Mouse (Mus musculus) midbrain, embryonic 15.5 days (tissue): Measurements from ENCODE around the gene Gpr174. TPM values are rescaled to one million over a fixed set of nuclear protein-coding genes. Genes with fewer than 3 reads are reported as not detected.
"Not testable (repeated sequence)": the region's sequence is repeated elsewhere in the genome, so short reads cannot be mapped to it uniquely, and the experiment has no call there.

ENCODE experiments used
- ATAC-seq: fragments of 200-750 bp; cut with Nextera tagmentation; replicated peaks from 2 replicates; pipeline ENCODE4 v1.8.0; 2017; ENCODE audit warnings: moderate TSS enrichment
- H3K27ac ChIP-seq: fragments of 300-500 bp; sonication (generic); 2 replicates; pipeline ENCODE4 v1.5.1; 2015; ENCODE audit warnings: mild to moderate bottlenecking, inconsistent platforms
- H3K27me3 ChIP-seq: fragments of 300-500 bp; sonication (generic); replicated peaks from 2 replicates; pipeline ENCODE4 v1.6.1; 2015; ENCODE audit warnings: inconsistent platforms
- H3K36me3 ChIP-seq: fragments of 300-500 bp; sonication (generic); replicated peaks from 2 replicates; pipeline ENCODE4 v1.6.1; 2015; ENCODE audit warnings: inconsistent platforms
- H3K4me1 ChIP-seq: fragments of 300-500 bp; sonication (generic); 2 replicates; pipeline ENCODE4 v1.6.1; 2015; ENCODE audit warnings: inconsistent platforms
- H3K4me2 ChIP-seq: fragments of 300-500 bp; sonication (generic); 2 replicates; pipeline ENCODE4 v1.6.1; 2015; ENCODE audit warnings: inconsistent platforms, mild to moderate bottlenecking, moderate library complexity
- H3K4me3 ChIP-seq: fragments of 300-500 bp; sonication (generic); 2 replicates; pipeline ENCODE4 v1.5.1; 2015; ENCODE audit warnings: mild to moderate bottlenecking, inconsistent platforms
- H3K9ac ChIP-seq: fragments of 300-500 bp; sonication (generic); 2 replicates; pipeline ENCODE4 v1.6.1; 2015; ENCODE audit warnings: mild to moderate bottlenecking, inconsistent platforms
- H3K9me3 ChIP-seq: fragments of 300-500 bp; sonication (generic); 2 replicates; pipeline ENCODE4 v1.6.1; 2016; ENCODE audit warnings: inconsistent platforms
- WGBS: fragments of 180-500 bp; shearing (Covaris S2); methylation state at CpG from one replicate; pipeline ENCODE4 v1.1.7; 2015; ENCODE audit warnings: mixed read lengths; 5-methylcytosine and 5-hydroxymethylcytosine counted together
- polyA plus RNA-seq: library from polyadenylated mRNA; unstranded; fragments of >200 nt; fragmentation: Nextera tagmentation; extraction: Ambion mirVana; gene quantifications from 2 replicates; pipeline ENCODE4 v1.2.1, GENCODE M21; 2015

Gene Gpr174
- polyA plus RNA-seq = 0.14 TPM in 1 of 2 replicates, not detected in the other

DNA sequence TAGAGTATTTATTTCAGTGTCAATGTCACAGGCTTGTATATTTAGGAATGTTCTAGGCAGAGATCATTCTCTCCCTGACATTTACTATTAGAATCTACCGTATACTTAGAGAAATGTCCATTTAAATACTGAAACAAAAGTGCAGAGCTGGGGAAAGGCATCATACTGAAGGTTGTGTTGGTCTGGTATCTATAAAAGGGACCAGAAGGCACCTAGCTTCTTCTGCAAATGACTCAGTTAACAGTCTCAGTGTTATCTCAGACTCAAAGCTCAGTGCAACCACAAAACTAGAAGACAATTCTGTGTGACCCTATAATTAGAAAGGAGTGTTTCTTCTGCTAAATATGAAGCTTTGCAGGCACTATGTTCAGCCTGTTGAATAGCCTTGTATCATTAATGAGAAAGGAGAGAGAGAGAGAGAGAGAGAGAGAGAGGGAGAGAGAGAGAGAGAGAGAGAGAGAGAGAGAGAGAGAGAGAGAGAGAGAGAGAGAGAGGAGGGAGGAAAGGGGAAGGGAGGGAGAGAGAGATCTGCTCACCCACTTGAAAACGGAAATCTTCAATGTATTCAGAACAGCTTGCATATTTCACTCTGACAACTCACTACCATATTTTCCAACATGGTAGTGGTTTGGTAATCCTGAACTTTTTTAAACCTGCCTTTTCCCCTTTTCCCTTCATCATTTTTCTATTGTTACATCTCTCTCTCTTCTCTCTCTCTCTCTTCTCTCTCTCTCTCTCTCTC lies at the start of gene Gpr174:
TSS of gene Gpr174 (plus strand) at position 393 of the 742 bp plus-strand sequence.
- Histone ChIP-seq H3K27ac (no peak within 1 kb of the TSS), H3K9ac (no peak within 1 kb of the TSS), H3K36me3 (no peaks in the 10 kb centered on the region), H3K27me3 (no peaks in the 10 kb centered on the region), H3K9me3 (no peaks in the 10 kb centered on the region), H3K4me1 (no peaks in the 10 kb centered on the region), H3K4me2 (no peak within 1 kb of the TSS), H3K4me3 (no peak within 1 kb of the TSS)
- 80% methylated on average over 2 of the region's 2 CpGs for WGBS
- ATAC-seq = no peak

DNA sequence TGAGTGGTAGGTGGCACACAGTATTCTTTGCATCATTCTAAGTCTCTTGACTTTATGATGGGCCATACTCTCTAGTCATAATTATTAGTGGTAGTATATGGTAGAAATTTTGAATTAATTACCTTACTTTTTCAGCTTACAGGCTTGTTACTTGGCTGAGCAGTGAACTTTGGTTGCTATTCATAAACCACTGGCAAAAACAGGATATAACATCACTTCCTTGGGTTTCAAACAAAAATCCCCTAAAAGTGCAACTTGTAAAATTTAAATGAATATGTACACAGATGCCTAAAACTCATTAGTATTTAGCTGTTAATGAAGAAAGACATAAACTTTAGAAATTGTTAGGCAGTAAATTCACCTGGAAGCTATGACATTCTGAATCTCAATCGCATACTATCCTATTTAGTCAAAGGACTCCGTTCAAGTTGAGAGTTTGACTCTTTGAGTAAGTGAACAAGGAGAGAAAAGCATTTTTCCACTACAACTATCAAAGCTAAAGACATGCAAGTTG lies 38.0 kb upstream of the Gpr174 start:
- Histone ChIP-seq H3K27ac (no peak overlapping the region), H3K27me3 (no peaks in the 10 kb centered on the region), H3K9me3 (no peaks in the 10 kb centered on the region), H3K36me3 (no peaks in the 10 kb centered on the region), H3K9ac (no peak overlapping the region), H3K4me1 (no peaks in the 10 kb centered on the region), H3K4me2 (no peak overlapping the region), H3K4me3 (no peak overlapping the region)
- no peak for ATAC-seq
- 86% methylated on average over 2 of the region's 2 CpGs for WGBS

DNA sequence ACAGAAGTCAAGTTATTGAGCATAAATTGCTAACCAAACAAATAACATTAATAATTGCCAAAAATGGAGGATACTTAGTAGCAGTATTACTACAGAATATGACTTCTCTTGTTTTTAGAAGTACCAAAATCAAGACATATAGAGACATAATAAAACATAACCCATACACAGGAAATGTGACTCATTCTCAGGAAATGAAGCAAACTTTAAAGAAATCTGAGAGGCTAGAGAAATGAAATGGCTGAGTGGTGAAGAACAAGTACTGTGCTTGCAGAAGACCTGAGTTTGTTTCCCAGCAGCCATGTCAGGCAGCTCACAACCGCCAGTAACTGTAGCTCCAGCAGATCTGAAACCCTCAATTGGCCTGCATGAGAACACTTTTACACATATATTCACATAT lies 30.8 kb upstream of the Gpr174 start:
- no peak overlapping the region for H3K9ac ChIP-seq
- no peak overlapping the region for H3K4me2 ChIP-seq
- ATAC-seq = no peak
- H3K4me1 ChIP-seq = no peaks in the 10 kb centered on the region
- WGBS = 52% methylated on average over 1 of the region's 1 CpGs
- no peak overlapping the region for H3K27ac ChIP-seq
- H3K27me3 ChIP-seq = no peaks in the 10 kb centered on the region
- no peaks in the 10 kb centered on the region for H3K36me3 ChIP-seq
- no peak overlapping the region for H3K4me3 ChIP-seq
- no peaks in the 10 kb centered on the region for H3K9me3 ChIP-seq

DNA sequence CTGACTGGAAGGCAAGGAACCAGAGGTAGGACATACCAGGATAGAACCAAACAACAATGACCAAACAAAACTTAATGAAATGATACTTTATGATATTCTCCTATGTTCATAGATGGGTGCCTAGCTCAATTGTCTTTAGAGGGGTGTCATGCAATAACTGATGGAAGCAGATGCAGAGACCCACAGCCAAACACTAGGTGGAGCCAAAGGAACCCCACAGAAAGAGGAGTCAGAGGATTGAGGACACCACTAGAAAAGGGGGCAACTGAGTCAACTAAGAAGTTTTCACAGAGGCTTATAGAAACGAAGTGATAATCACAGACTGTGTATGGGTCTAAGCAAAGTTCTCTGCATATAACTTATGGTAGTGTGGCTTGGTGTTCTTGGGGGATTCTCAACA lies 24.5 kb upstream of the Gpr174 start:
- WGBS = 48% methylated on average over 1 of the region's 1 CpGs
- Histone ChIP-seq H3K27me3 (no peaks in the 10 kb centered on the region), H3K4me3 (no peak overlapping the region), H3K36me3 (no peaks in the 10 kb centered on the region), H3K27ac (no peak overlapping the region), H3K4me1 (no peaks in the 10 kb centered on the region), H3K9ac (no peak overlapping the region), H3K4me2 (no peak overlapping the region), H3K9me3 (no peaks in the 10 kb centered on the region)
- no peak for ATAC-seq

DNA sequence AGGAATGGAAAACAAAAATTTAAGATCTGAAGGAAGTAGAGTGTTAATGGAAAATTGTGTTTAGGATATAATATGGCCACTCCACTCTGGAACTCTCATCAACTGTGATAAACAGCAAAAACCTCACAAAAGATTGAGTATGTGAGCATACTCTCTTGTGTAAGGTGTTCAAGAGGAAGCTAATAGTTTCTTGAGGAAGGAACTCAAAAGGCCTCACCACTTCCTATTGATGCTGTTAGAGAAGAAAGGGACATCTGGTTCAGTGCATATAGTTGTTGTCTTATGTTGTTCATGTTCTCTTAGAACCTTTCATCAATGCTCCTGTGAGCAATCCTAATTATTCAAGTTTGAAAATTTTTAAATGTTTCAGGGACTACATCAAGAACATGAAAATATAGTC lies 21.0 kb upstream of the Gpr174 start:
- Histone ChIP-seq H3K4me2 (no peak overlapping the region), H3K36me3 (no peaks in the 10 kb centered on the region), H3K4me1 (no peaks in the 10 kb centered on the region), H3K9ac (no peak overlapping the region), H3K9me3 (no peaks in the 10 kb centered on the region), H3K4me3 (no peak overlapping the region), H3K27ac (no peak overlapping the region), H3K27me3 (no peaks in the 10 kb centered on the region)
- no peak for ATAC-seq

DNA sequence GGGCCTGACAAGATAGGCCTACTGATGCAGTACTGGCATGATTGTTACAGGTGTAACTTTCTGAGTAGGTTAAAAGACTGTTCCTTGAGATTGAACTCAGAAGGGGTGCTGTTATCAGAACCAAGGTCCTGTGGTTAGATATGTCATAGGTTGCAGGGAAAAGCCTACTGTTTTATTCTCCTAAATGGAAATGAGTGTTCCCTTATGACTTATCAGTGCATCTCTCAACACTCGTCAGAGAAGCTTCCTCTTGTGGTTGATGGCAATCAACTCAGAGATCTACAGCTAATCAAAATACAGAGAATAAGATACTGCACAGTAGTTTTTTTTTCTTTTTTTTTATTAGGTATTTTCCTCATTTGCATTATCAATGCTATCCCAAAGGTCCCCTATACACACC lies 19.2 kb upstream of the Gpr174 start:
- Histone ChIP-seq H3K9ac (no peak overlapping the region), H3K9me3 (no peaks in the 10 kb centered on the region), H3K36me3 (no peaks in the 10 kb centered on the region), H3K4me3 (no peak overlapping the region), H3K4me1 (no peaks in the 10 kb centered on the region), H3K27ac (no peak overlapping the region), H3K4me2 (no peak overlapping the region), H3K27me3 (no peaks in the 10 kb centered on the region)
- 89% methylated on average over 1 of the region's 1 CpGs for WGBS
- no peak for ATAC-seq

DNA sequence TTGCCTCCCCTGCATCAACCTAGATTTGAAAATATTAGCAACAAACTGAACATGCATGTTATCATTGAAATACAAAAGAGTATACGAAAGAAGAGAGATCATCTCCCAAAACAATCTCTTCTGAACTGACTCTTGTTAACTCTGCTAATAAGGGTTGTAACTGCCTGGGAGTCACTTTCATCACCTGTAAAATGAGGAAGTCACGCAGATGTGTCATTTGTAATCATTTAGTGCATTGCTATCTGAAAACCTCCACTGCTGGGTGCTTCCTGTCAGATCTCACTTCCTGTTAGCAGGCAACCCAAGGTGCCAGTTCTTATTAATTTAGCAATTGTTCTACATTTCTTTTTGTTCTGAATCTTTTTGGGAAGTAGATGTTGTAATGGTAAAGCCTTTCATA lies 5.3 kb upstream of the Gpr174 start:
- H3K36me3 ChIP-seq = no peaks in the 10 kb centered on the region
- H3K9me3 ChIP-seq = no peaks in the 10 kb centered on the region
- H3K9ac ChIP-seq = no peak overlapping the region
- 81% methylated on average over 2 of the region's 2 CpGs for WGBS
- no peaks in the 10 kb centered on the region for H3K27me3 ChIP-seq
- no peak overlapping the region for H3K4me3 ChIP-seq
- no peak overlapping the region for H3K4me2 ChIP-seq
- no peak overlapping the region for H3K27ac ChIP-seq
- ATAC-seq = no peak
- no peaks in the 10 kb centered on the region for H3K4me1 ChIP-seq

DNA sequence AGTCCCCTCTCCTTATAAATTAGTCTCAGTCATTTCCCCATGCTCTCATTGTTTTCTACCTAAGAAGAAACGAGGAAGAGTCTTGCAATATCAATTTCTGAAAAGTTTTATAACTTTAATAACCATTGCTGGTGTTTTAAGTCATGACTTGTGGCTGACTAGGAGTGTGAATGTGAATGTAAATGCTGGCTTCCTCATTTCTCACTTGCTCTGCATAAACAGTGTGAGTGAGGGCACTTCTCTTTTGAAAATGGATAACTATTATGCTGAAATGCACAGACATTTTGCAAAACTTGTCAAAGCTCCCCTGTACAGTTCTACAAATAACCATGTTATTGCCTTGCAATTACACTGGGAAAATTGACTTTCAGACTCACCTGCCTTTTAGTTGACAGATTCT lies 8.9 kb downstream of the Gpr174 start:
- H3K4me3 ChIP-seq = no peak overlapping the region
- H3K27ac ChIP-seq = no peak overlapping the region
- 27% methylated on average over 1 of the region's 1 CpGs for WGBS
- no peaks in the 10 kb centered on the region for H3K4me1 ChIP-seq
- no peak overlapping the region for H3K9ac ChIP-seq
- no peaks in the 10 kb centered on the region for H3K27me3 ChIP-seq
- ATAC-seq = no peak
- no peak overlapping the region for H3K4me2 ChIP-seq
- no peaks in the 10 kb centered on the region for H3K36me3 ChIP-seq
- no peaks in the 10 kb centered on the region for H3K9me3 ChIP-seq

DNA sequence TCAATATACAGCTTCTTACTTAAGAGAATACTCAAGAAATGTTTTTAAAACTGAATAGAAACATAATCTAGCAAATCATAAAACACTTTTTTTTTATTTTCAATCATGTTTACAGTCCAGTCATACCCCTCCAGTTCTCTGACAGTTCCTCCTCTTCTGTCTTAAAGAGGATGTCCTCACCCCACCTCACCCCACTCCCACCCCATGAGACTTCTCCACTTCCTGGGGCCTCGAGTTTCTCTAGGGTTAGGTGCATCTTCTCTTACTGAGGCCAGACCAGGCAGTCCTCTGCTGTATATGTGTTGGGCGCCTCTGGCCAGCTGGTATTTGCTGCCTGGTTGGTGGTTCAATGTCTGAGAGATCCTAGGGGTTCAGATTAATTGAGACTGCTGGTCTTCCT lies 21.9 kb downstream of the Gpr174 start:
- no peaks in the 10 kb centered on the region for H3K4me1 ChIP-seq
- no peak for ATAC-seq
- H3K9me3 ChIP-seq = no peaks in the 10 kb centered on the region
- H3K4me2 ChIP-seq = no peak overlapping the region
- no peak overlapping the region for H3K27ac ChIP-seq
- no peaks in the 10 kb centered on the region for H3K36me3 ChIP-seq
- H3K9ac ChIP-seq = no peak overlapping the region
- no peak overlapping the region for H3K4me3 ChIP-seq
- H3K27me3 ChIP-seq = no peaks in the 10 kb centered on the region
- WGBS = 72% methylated on average over 2 of the region's 2 CpGs

DNA sequence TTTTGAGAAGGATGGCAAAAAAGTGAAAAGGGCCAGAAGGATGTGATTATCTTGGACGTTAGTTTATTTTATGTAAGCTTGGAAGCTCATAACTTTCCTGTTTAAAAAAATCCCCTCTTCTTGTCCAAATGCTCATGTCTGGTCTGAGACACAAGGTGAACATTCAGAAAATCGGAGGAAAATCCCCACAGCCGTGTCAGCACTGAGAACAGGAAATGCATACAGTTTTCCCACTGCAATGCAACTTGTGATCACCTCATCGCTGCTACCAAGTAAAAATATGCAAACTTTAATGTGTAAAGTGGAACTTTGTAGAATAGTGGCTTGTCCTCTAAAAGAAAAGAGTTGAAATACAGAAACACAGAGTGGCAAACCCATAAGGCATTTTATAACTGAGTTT lies 28.5 kb downstream of the Gpr174 start:
- no peaks in the 10 kb centered on the region for H3K9me3 ChIP-seq
- WGBS = 83% methylated on average over 4 of the region's 4 CpGs
- no peaks in the 10 kb centered on the region for H3K4me1 ChIP-seq

DNA sequence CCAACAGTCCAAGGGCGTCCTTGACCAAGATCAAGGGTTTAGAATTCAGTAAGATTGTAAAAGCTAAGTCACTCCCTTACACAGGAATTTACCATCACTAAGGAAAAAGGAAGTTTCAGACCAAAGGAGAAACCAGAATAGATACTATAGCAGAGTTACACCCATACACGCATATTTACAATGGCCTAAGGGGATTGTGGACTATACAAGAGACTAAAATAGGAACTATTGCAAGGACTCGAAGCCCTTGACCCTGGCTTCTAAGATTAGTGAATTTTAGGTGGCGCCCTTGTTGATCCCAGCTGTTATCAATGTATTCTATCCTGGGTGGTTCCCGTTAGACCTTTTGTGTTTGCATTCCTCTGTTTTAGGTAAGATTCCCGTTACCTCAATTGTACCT lies 42.2 kb downstream of the Gpr174 start:
- H3K27me3 ChIP-seq, H3K36me3 ChIP-seq, H3K27ac ChIP-seq, ATAC-seq, H3K9me3 ChIP-seq, H3K9ac ChIP-seq, H3K4me3 ChIP-seq, H3K4me1 ChIP-seq, H3K4me2 ChIP-seq: not testable (repeated sequence)
- WGBS = 86% methylated on average over 6 of the region's 6 CpGs

More for the DNA sequence above, 28.5 kb downstream of the Gpr174 start:
- no peak overlapping the region for H3K4me2 ChIP-seq
- ATAC-seq = no peak
- no peaks in the 10 kb centered on the region for H3K27me3 ChIP-seq
- no peaks in the 10 kb centered on the region for H3K36me3 ChIP-seq
- no peak overlapping the region for H3K9ac ChIP-seq
- H3K27ac ChIP-seq = no peak overlapping the region
- H3K4me3 ChIP-seq = no peak overlapping the region

DNA sequence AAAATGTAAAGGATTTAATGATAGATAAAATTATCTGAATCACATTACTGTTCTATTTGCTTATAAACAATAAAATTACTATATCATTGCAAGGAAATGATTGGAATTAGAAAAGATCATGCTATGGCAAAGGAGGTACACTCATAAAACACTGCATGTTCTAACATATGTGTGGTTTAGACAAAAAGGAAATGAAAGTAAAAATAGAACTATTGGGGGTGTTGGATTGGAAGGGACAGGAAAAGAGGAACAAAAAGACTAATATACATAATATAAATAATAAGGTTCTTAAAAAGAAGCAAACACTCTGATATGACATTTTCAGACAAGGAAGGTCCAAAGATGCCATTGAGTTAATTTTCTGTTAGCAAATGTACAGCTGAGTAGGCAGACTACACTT lies 43.1 kb downstream of the Gpr174 start:
- no peaks in the 10 kb centered on the region for H3K27me3 ChIP-seq

DNA sequence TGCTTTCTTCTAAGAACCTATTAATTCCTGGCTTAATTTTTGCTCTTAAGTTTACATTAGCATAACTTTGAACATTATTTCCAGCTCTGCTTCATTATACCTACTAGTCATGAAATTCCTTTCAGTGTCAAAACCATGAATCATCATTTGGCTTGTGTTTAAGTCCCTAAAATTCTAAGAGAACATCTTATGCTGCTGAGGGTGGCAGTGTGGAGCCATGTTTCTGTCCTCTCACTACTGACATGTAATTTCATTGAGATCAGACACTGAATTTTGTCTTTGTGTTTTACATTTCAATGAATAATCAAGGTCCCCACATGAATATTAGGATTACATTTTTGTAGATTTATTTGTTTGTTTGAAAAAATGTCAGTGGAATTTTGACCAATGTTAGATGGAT lies 50.8 kb downstream of the Gpr174 start:
- ATAC-seq = no peak

More for the DNA sequence above, 43.1 kb downstream of the Gpr174 start:
- Histone ChIP-seq H3K36me3 (no peaks in the 10 kb centered on the region), H3K4me1 (no peaks in the 10 kb centered on the region), H3K4me2 (no peak overlapping the region), H3K9me3 (no peaks in the 10 kb centered on the region), H3K9ac (no peak overlapping the region), H3K4me3 (no peak overlapping the region), H3K27ac (no peak overlapping the region)
- no peak for ATAC-seq

More for the DNA sequence above, 50.8 kb downstream of the Gpr174 start:
- no peak overlapping the region for H3K27ac ChIP-seq
- H3K27me3 ChIP-seq = no peaks in the 10 kb centered on the region; the same call in 1 of the 2 replicates
- no peak overlapping the region for H3K4me2 ChIP-seq
- no peak overlapping the region for H3K4me3 ChIP-seq
- H3K9me3 ChIP-seq = no peaks in the 10 kb centered on the region
- H3K4me1 ChIP-seq = no peaks in the 10 kb centered on the region
- no peaks in the 10 kb centered on the region for H3K36me3 ChIP-seq
- H3K9ac ChIP-seq = no peak overlapping the region
